Mouse (Mus musculus) frontal cortex, adult 2 months (tissue): ENCODE results near the gene Dnaaf2. TPM values are rescaled to one million over a fixed set of nuclear protein-coding genes. Genes with fewer than 3 reads are reported as not detected.
A peak's percentile ranks its signal among the peaks of the same experiment; 100 is the strongest.
"Not testable (repeated sequence)": the region's sequence is repeated elsewhere in the genome, so short reads cannot be mapped to it uniquely, and the experiment has no call there.

Source experiments
- DNase-seq, 2 experiments: peaks; one replicate each; pipeline ENCODE4 v3.0.0; 2022; ENCODE audit warnings: low spot score in 1 of 2; ENCODE audit errors: extremely low spot score in 1 of 2
- polyA plus RNA-seq: library from polyadenylated mRNA; depleted of rRNA; stranded (reverse); fragments of >200 nt; gene quantifications from 2 replicates; pipeline ENCODE4 v1.2.3, GENCODE M21; 2012

Gene Dnaaf2
- polyA plus RNA-seq, 1 experiment, result 2.2 TPM

- no peak for DNase-seq
Observed at GRCm38 (mm10) chr12:69167656-69168460, 30.4 kb downstream of the Dnaaf2 start.

- not testable (repeated sequence) for DNase-seq
Observed at GRCm38 (mm10) chr12:69166861-69167581, 31.2 kb downstream of the Dnaaf2 start.

GRCm38 (mm10) chr12:69164904-69165303 is 33.3 kb downstream of the Dnaaf2 start:
- DNase-seq, result no peak

- not testable (repeated sequence) for DNase-seq
Observed at GRCm38 (mm10) chr12:69163586-69163985, 34.6 kb downstream of the Dnaaf2 start.

- DNase-seq, result not testable (repeated sequence)
Observed at GRCm38 (mm10) chr12:69160677-69161076, 37.6 kb downstream of the Dnaaf2 start.

GRCm38 (mm10) chr12:69159578-69159940 is 38.7 kb downstream of the Dnaaf2 start:
- DNase-seq, result peak in 1 of 2 experiments; percentile 72

GRCm38 (mm10) chr12:69158765-69159577 is 39.3 kb downstream of the Dnaaf2 start, which contains the start of gene Rps29:
Gene Rps29 (minus strand): TSS chr12:69159186.
- DNase-seq, result peak; percentile 98 to 99

GRCm38 (mm10) chr12:69158366-69158764 is 39.9 kb downstream of the Dnaaf2 start:
- peak in 1 of 2 experiments; percentile 14 for DNase-seq

- DNase-seq, result no peak
Observed at GRCm38 (mm10) chr12:69157107-69157506, 41.1 kb downstream of the Dnaaf2 start.

- no peak for DNase-seq
Observed at GRCm38 (mm10) chr12:69156436-69156835, 41.8 kb downstream of the Dnaaf2 start.

- no peak for DNase-seq
Observed at GRCm38 (mm10) chr12:69155923-69156322, 42.3 kb downstream of the Dnaaf2 start.

GRCm38 (mm10) chr12:69150049-69150448 is 48.2 kb downstream of the Dnaaf2 start:
- no peak for DNase-seq

GRCm38 (mm10) chr12:69147166-69147735 is 51.0 kb downstream of the Dnaaf2 start:
- DNase-seq, result no peak

GRCm38 (mm10) chr12:69143460-69143859 is 54.8 kb downstream of the Dnaaf2 start:
- no peak for DNase-seq

- no peak for DNase-seq
Observed at GRCm38 (mm10) chr12:69139841-69140240, 58.4 kb downstream of the Dnaaf2 start.

GRCm38 (mm10) chr12:69139201-69139600 is 59.0 kb downstream of the Dnaaf2 start:
- no peak for DNase-seq
